Mouse (Mus musculus): ENCODE measurements at regions not wholly inside any gene's neighbourhood (a gene's known extent, or its start where the extent isn't known, plus 50 kb on each side); places are given as distances from the start of the nearest gene placed in this dataset.

DNA sequence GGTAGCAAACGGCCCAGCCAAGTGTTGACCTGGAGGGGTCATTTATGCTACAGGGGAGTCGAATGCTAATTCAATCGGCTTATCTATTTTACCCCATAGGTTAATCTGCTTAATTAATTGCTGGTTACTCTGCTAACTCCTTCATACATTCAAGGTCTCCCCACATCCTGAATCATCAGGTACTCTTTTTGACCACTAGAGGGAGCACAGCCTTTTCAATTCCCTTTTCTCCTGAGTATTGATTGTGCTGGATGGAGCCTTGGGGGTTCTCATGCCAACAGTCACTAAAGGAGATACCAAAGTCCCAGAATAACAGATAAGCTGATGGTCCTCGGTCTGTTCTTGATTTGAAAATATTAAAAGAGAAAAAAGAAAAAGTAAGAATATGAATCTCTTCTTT, 126.8 kb downstream of the Polr2m start:
- in situ Hi-C loops (cut with MboI, MseI), result no loop called here

GRCm38 (mm10) chr9:71355721-71356120, 130.0 kb downstream of the Polr2m start:
- in situ Hi-C loops (cut with MboI, MseI), result no loop called here
